Mouse (Mus musculus) left cerebral cortex, adult 18-20 months (tissue): Measurements from ENCODE around the gene Nr0b2. TPM values are rescaled to one million over a fixed set of nuclear protein-coding genes. Genes with fewer than 3 reads are reported as not detected.

Experiments used
- DNase-seq, 2 experiments: peaks; one replicate each; pipeline ENCODE4 v3.0.0; 2021 to 2022; ENCODE audit warnings: low spot score in 2 of 2, mixed read lengths in 1 of 2
- total RNA-seq, 2 experiments: library from RNA; stranded (reverse); gene quantifications; 2 replicates each; pipeline ENCODE4 v1.2.3; 2021

The Nr0b2 gene
- total RNA-seq, 2 experiments from 2014 or later, result not detected

DNA sequence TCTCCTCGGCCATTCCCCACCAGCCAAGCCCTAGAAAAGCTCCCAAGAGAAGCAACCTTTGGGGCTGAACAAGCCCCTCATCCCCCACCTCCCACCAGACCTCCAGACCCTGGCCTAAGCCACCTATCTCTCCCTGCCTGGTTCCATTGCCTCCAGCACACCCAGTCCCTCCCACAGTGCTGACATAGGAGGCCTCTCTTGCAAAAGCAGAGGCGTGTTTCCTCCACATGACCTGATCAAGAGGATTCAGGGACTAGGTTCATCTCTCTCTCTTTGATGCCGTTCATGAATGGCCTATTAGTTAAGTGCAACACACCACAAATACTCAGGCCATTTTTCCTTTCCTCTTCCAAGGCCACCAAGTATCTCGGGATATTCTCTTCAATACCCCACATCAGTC, 6.7 kb downstream of the Nr0b2 start:
- DNase-seq, result no peak

DNA sequence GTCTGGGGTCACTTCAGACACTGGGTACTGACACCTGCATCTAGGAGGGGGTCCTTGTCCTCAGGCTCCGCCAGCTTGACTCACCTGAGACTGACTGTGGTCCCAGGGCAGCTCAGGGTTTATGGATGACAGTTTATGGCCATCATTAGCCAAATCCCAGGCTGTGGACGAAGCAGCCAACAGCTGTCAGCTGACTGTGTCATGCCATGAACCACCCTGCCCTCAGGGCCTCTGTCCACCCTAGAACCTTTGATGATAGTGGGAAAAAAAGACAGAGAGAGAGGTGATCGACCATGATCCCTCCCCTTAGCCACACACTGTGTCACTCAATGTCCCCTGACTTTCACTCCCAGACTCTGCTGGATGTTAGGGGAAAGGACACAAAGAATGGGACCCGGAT, 8.4 kb downstream of the Nr0b2 start:
- no peak for DNase-seq

DNA sequence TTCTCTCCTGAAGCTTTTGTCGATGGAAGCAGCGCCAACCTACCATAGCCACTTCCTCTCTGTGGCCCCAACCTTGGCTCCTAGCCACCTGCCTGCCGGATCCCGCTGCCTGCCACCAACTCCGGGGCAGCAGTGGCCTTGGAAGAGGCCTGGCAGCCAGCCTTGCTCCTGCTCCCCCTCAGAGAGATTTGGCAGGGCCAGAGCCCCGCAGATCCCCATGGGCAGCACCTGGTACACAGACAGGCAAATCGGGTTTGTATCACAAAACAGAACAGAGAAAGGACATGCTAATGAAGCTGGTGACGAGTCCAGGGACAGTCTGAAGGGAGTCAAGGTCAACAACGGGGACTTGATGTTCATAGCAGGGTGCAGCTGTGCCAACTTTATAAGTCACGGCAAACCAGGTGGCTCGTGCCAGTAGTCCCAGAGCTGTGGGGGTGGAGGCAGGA, 10.0 kb downstream of the Nr0b2 start:
- no peak for DNase-seq

DNA sequence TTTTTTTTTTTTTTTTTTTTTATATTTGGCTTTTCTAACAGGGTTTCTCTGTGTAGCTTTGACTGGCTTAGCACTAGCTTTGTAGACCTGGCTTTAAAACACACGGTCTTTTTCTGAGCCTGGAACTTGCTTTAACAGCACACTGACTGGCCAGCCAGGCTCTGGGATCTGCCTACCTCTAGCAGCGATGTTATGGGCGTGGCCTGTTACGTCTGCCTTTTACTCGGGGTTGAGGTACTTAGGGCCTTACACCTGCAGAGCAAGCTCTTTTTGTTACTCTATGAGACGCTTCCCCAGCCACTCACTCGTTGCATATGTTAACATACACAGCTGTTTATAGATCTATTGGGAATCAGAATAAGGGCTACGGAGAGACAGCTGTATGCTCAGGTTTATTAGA, 14.1 kb downstream of the Nr0b2 start:
- DNase-seq, result no peak

DNA sequence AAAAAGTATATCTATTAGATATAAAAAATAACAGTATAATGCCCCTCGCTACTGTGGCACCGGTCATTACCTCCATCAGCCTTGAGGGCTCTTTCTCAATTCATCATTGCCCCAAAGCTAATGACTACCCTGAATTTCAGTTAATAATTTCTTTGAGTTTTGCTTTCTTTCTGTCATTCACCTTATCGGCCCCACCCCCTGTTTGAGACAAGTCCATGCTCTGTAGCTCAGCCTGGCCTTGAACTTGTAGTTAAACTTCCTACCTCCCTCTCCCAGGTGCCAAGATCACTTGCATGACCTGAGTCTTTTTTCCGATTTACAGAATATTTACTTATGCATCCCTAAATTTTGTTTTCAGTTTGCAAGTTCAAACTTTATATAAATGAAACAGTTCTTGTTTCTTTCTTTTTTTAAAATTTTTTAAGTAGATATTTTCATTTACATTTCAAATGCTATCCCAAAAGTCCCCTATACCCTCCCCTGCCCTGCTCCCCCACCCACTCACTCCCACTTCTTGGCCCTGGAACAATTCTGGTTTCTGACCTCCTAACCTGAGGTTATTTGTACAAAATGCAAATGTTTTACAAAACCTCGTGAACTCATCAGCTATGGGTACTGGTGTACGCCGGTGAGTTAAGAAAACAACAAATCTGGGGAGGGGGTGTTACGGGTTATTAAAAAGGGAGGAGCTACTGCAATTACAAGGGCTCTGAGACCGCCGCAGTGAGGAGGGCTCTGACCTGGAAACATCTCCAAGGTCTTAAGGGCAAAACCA, 16.3 kb downstream of the Nr0b2 start:
- no peak for DNase-seq

DNA sequence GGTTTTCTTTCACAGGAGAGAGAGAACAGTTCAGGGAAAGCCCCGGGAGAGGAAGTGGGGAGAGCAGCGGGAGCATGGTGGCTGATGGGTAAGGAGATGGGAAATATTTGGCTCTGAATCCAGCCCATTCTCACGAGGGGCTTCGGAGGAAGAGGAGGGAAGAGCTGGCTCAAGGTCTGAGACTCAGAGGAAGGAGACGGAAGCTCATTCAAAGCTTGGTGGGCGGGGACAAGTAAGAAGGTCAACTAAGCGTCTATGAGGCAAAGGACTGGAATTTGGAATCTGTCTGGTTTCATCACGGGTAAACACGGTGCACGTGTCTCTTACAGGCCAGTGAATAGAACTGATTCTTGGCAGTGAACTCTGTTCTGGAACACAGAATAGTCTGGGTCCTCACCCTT, 16.9 kb downstream of the Nr0b2 start:
- no peak for DNase-seq

DNA sequence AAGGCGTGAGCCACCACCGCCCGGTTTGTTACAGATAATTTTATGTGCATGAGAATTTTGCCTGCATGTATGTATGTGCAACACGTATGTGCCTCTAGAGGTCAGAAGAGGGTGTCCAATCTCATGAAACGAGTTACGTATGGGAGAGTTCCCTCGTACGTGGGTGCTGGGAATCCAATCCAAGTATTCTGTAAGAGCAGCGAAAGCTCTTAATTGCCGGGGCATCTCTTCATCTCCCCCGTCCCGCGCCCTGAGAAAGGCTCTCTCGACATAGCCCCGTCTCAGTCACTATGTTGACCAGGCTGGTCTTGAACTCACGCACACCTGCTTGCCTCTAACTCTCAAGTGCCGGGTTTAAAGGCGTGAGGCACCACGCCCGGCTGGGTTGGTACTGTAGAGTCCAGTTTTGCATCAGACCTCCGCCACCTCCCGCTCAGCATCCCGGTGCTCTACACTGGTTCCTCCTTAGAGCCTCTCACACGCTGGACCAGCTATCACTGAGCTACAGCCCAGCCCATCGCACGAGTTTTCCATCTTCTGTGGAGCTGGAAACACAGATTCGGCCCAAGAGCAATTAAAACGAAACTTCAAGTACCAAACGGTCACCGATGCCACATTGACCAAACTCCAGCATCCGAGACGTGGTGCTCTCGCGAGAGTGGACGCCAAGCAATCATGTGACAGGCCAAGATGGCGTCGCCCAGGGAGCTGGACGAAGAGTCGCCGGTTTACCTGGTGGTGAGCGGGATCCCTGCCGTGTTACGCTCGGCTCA, 21.1 kb downstream of the Nr0b2 start, which contains the start of gene Gpatch3:
Gpatch3 (plus strand) TSS at position 676 of the 773 bp plus-strand sequence.
- peak; percentile 90 to 93 for DNase-seq

DNA sequence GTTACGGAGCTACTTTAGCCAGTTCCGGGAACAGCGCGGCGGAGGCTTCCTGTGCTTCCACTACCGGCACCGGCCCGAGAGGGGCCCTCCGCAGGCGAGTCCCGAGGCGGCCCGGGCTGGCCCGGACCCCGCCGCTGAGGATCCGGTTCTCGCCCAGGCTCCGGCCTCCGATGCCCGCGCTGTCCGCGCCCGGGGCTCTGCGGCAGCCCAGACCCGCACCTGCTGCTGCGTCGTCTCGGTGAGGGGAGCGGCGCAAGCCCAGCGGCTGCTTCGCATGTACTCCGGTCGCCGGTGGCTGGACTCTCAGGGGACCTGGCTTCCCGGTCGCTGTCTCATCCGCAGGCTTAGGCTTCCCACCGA, 21.6 kb downstream of the Nr0b2 start:
- DNase-seq, result no peak

DNA sequence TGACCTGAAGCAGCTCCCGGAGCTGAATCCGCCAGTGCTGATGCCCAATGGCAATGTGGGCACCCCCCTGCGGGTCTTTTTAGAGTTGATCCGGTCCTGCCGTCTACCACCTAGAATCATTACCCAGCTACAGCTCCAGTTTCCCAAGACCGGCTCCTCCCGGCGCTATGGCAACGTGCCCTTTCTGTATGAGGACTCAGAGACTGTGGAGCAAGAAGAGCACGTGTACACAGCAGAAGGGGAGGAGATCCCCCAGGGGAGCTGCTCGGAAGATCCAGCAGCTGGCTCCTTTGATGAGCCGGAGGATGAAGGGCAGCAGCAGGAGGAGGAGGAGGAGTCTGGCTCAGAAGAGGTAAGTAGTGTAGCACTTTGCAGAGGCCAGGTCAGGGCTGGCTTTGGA, 24.8 kb downstream of the Nr0b2 start:
- no peak for DNase-seq

DNA sequence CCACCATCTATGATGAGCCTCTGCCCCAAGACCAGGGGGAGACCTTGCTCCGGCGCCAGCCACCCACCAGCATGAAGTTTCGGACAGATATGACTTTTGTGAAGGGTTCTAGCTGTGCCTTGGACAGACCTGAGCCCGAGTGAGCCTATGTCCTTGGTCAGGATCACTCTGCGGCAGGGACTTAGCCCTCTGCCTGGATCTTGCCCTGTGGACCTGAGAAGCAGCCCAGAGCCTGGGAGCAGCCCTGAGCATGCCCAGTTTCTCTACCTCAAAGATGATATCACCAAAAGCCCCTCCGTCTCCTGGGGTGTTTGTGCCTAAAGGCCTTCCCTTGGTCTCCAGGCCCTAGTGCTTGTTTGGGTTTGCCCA, 30.5 kb downstream of the Nr0b2 start:
- no peak for DNase-seq

DNA sequence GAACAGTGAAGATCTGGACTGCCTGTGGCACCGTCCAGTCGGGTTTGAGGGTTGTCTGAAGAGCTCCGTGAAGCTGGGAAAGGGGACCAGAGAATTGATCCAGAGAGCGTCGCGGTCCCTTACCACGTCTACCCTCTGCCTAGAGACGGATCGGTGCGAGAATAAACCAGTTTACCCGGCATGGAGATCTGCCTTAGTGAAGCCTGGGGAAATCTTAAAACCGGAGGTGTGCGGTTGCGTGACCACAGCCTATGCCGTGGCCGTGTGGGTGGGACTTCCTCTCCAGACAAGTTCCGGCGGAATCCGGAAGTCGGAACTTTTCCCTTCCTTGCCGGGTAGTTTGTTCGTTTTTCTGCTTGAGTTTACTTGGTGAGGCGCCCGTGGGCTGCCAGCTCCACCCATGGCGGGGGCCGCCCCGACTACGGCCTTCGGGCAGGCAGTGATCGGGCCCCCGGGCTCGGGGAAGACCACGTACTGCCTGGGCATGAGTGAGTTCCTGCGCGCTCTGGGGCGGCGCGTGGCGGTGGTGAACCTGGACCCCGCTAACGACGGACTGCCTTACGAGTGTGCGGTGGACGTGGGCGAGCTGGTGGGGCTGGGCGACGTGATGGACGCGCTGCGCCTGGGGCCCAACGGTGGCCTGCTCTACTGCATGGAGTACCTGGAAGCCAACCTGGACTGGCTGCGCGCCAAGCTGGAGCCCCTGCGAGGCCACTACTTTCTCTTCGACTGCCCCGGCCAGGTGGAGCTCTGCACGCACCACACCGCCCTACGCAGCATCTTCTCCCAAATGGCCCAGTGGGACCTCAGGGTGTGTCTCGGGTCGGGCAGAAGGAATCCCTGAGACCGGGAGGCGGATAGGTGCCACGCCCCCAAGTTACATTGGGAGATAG, 31.1 kb downstream of the Nr0b2 start, which contains the start of gene Gpn2:
Gpn2 (plus strand) TSS at position 304 of the 893 bp plus-strand sequence.
- DNase-seq, result peak; percentile 87 to 89

DNA sequence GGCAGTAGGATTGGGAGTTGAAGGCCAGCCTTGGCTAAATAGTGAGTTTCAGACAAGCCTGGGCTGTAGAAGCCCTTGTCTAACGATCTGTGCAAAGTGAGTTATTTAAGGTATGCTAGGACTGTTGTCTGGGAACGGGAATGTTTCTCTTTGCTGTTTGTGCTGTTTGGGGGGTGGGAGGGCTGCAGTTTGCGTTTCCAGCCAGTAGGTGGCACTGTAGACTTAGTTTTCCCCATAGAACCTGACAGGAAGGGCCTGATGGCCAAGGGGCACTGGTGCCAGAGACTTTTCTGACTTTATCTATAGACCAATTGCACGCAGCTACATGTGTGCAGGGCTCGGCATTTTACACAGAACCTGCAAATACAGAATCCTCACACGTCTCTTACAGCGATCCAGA, 39.4 kb downstream of the Nr0b2 start:
- peak; percentile 55 to 60 for DNase-seq

DNA sequence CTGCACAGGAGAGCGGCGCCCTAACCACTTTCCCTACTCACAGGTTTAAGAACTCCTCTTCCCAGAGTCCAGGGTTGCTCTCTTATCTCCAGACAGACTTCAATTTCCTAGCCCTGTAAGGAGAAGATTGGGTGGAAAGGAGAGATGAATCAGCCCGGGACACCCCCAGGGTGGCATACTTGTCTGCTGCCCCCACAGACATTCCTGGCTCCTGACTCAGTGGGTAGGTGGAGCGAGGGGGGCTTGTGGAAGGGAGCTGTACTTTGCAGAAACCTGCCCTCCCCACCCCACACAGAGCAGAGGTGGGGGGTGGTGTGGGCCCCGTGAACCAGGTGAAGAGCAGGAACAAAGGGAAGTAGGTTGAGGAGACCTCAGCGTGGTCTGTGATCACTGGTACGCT, 42.4 kb downstream of the Nr0b2 start:
- DNase-seq, result peak; percentile 36 to 41

DNA sequence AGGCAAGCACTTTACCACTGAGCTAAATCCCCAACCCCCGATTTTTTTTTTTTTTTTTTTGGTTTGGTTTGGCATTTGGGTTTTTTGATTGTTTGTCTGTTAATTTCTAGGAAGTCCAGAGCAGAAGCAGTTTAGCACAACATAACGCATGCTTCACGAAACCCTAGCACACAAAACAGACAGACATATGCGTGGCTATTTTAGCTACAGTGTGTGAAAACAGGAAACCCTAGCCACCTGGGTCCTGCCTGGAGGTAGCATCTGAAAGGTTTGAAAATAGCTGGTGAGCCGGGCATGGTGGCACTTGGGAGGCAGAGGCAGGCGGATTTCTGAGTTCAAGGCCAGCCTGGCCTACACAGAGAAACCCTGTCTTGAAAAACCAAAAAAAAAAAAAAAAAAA, 42.9 kb downstream of the Nr0b2 start:
- no peak for DNase-seq

DNA sequence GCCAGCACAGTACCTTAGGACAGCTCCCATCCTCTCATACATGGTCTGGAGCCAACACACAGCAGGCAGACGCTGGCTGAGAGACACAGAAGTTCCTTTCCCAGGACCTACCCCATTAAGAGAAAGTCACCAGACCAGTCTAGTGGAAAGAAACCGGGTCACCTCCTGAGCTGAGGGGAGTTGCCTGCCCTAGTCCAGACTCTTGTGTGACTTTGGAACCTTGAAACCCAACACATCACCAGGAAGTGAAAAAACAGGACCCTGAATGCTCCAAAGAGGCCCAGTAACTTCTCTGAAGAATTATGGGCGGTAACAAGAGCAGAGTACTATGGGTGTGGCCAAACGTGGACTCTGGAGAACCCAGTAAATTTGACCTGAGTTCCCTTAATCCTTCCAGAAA, 45.4 kb downstream of the Nr0b2 start:
- no peak for DNase-seq

DNA sequence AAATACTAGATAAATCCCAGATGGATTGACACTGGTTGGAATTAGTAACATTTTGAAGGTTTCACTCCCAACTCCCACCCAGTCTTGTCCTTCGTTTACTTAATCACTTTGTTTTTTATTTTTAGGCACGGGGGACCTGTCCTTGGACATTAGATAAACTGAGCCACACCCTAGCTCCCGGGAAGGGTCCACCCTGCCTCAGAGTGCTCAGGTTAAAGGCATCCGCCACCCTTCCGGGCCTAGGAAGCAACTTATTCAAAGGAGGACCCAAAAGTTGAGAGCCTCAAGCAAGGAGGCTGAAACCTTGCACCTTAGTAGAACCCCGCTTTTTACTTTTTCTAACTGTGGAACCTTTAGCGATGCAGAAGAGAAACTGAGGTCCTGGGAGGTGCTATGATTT, 45.9 kb downstream of the Nr0b2 start:
- no peak for DNase-seq

DNA sequence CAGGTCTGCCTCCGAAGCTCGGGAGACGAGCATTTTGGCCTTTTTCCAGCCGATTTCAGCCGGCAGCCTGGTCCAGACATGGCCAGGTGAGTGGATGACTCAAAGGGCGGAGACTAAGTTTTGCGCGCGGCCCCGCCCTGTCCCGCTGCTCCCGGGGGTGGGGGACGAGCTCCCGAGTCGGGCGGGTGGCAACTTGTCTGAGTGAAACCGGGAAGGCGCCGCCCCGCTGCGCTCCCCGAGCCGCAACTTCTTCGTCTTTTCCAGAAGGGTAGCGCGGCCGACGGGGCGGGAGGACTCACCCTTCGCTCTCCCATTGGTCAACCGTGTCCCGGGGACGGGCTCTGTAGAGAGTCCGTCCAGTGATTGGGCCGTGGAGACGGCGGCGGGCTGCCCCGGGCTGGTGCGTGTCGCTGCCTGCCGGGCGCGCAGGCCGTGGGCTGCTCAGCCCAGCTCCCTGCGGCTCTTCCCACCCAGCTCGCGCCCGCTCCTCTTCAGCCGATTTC, 46.4 kb downstream of the Nr0b2 start:
- peak; percentile 71 to 82 for DNase-seq

DNA sequence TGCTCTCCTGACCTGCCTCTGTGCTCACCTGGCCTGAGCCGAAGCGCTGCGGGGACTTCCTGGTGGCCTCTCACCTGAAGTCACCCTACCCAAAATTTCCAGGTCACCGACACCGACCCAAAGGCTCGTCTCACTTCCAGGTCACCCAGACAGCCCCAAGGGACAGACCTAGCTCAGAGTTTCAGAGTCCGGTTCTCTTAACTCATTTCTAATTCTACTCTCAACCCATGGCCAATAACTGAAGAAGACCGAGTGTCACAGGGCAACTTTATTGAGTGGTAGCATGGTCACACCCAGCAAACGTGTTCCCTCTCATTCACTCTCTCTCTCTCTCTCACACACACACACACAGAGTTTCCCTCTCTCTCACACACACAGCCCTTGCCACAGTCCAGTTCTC, 47.1 kb downstream of the Nr0b2 start:
- DNase-seq, result no peak

DNA sequence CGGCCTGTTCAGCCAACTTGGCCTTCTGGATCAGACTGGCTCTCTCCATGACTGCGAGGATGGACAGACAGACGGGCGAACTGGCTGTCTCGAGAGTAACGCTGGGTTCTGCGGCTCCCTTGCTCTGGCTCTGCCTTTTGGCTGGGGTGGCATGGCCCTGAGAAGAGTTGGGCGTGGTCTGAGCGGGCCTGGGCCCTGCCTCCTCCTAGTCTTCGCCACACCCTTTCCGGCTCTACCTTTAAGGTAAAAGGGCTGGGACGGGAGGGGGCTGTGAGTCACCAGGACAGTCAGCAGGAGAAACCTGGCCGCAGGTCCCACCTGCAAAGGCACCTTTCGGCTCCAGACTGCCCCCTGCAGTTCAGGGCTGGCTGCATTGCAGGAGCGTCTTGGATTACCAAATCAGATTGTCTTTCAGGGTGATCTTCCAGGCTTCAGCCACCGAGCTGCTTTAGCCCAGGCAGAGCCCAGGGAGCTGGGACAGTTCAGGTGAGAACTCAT, 48.6 kb downstream of the Nr0b2 start, which contains the start of gene Sfn:
Sfn (minus strand) TSS at position 448 of the 498 bp plus-strand sequence.
- DNase-seq, result no peak

DNA sequence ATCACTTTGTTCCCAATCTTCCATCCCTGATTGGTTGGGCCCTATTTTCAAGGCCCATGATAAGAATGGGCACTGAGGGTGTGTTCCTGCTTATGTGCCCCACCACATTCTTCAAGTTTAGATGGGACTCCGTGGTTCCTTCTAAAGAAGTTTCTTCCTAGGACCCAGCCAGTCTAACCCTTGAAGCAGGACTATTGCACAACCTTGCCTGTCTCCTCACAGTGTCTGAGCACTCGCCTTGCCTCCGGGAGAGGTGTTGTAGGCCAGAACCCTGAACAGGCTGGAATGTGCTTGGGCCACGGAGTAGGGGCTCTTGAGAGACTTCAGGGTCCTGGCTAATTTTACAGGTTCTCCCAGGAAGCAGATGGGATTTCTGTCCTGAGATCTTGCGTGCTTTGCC, 49.9 kb downstream of the Nr0b2 start:
- DNase-seq, result no peak

DNA sequence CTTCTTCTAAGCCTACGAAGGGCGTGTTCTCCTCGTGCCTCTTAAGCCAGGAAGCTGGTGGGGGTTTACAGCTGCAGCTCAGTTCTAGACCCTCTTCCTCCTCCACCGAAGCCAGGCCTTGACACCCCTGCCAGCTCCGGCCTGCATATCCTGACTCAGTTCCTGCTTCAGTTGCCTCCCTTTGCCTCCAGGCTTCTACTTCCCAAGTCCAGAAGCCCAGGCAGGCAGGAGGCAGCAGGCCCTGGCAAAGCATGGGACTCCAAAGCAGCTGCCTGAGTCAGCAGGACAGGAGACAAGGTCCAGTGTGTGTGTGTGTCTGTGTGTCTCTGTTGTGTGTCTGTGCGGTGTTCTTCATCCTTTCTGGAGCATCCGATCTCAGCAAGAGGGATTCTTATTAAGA, 51.0 kb downstream of the Nr0b2 start:
- no peak for DNase-seq
